Mouse (Mus musculus) hematopoietic stem cell, adult 5-6 weeks (primary cell): ENCODE measurements around the gene Ush1g. TPM values are rescaled to one million over a fixed set of nuclear protein-coding genes. Genes with fewer than 3 reads are reported as not detected.

ENCODE experiments used
- ATAC-seq, 2 experiments: fragments of 125-278 bp in 1 of 2; replicated peaks in 1 of 2; 2 replicates each; pipeline ENCODE4 v1.8.0; 2016 to 2017; ENCODE audit warnings: inconsistent platforms in 2 of 2, mild to moderate bottlenecking in 2 of 2, moderate number of reproducible peaks in 2 of 2, low read depth in 1 of 2, moderate TSS enrichment in 1 of 2; ENCODE audit not compliant: low FRiP score in 2 of 2, poor library complexity in 2 of 2, severe bottlenecking in 2 of 2, insufficient read depth in 1 of 2, low TSS enrichment in 1 of 2
- total RNA-seq: library from RNA; stranded (forward); fragments of 172-1452, 232-1000 nt; gene quantifications from 2 replicates; pipeline ENCODE4 v1.2.3, GENCODE M21; 2017

Gene Ush1g
- total RNA-seq, 1 experiment from 2014 or later = not detected

DNA sequence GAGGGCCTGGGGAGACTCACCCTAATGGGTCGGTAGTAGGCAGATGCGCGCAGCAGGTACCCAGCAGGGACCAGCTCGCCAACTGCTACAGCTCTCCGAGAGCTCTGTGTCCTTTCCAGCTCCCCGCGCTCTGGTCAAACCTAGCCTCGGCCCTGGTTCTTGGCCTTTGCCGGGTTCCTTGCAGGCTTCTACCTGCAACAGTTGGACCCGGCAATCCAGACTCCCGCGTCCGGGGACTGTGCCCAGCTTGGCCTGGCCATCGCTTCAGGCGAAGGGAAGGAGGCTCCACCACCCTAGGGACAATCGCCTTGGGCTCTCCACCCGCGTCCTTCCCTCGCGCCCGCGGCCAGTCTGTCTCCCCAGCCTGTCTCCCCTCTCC, 55.5 kb downstream of the Ush1g start:
- no peak for ATAC-seq

- peak in 1 of 2 experiments; percentile 26; a peak in 1 of 4 replicates for ATAC-seq
Observed at GRCm38 (mm10) chr11:115265771-115266399, 56.0 kb downstream of the Ush1g start.

Other genes starting within 250 kb of the Ush1g start
- 79.7 TPM in 2 replicates for gene Rab37, start 230.6 kb downstream of the Ush1g start, total RNA-seq
- 3.9 and 5.4 TPM in 2 replicates for gene Cd300lf, start 188.0 kb downstream of the Ush1g start, total RNA-seq
- gene Slc9a3r1, start 158.7 kb downstream of the Ush1g start, total RNA-seq = 70.5 and 71.1 TPM in 2 replicates
- gene Tmem104, start 134.6 kb downstream of the Ush1g start, total RNA-seq = 3.5 and 4.0 TPM in 2 replicates
- gene Nat9, start 134.2 kb downstream of the Ush1g start, total RNA-seq = 26.6 and 42.7 TPM in 2 replicates
- not detected in 2 replicates for gene Grin2c, start 54.8 kb downstream of the Ush1g start, total RNA-seq
- 19.9 and 22.6 TPM in 2 replicates for gene Fdxr, start 45.0 kb downstream of the Ush1g start, total RNA-seq
- gene Fads6, start 24.4 kb downstream of the Ush1g start, total RNA-seq = 2.8 and 4.3 TPM in 2 replicates
- gene Otop2, start 14.9 kb downstream of the Ush1g start, total RNA-seq = not detected in 2 replicates
- gene Otop3, start 12.7 kb upstream of the Ush1g start, total RNA-seq = not detected in 2 replicates
- gene Hid1, start 45.7 kb upstream of the Ush1g start, total RNA-seq = 2.6 and 7.9 TPM in 2 replicates
- 0.05 TPM in 1 of 2 replicates, not detected in the other for gene Cdr2l, start 59.9 kb upstream of the Ush1g start, total RNA-seq
- gene Mrpl58, start 81.7 kb upstream of the Ush1g start, total RNA-seq = 48.3 and 67.2 TPM in 2 replicates
- 507 and 778 TPM in 2 replicates for gene Atp5h, start 97.9 kb upstream of the Ush1g start, total RNA-seq
- gene Kctd2, start 98.1 kb upstream of the Ush1g start, total RNA-seq = 15.0 and 22.1 TPM in 2 replicates
- not detected in 2 replicates for gene Trim80, start 118.5 kb upstream of the Ush1g start, total RNA-seq
- gene Slc16a5, start 140.4 kb upstream of the Ush1g start, total RNA-seq = not detected in 2 replicates
- 14.7 and 14.9 TPM in 2 replicates for gene Armc7, start 153.6 kb upstream of the Ush1g start, total RNA-seq
- 62.3 and 99.8 TPM in 2 replicates for gene Nt5c, start 169.8 kb upstream of the Ush1g start, total RNA-seq
- 122 and 126 TPM in 2 replicates for gene Jpt1, start 192.3 kb upstream of the Ush1g start, total RNA-seq
- 501 and 618 TPM in 2 replicates for gene Sumo2, start 214.2 kb upstream of the Ush1g start, total RNA-seq
- 108 and 128 TPM in 2 replicates for gene Nup85, start 242.4 kb upstream of the Ush1g start, total RNA-seq